Mouse (Mus musculus) stomach, postnatal 0 days (tissue): Measurements from ENCODE around the gene Ccp110. TPM values are rescaled to one million over a fixed set of nuclear protein-coding genes. Genes with fewer than 3 reads are reported as not detected.

Experiments used
- ATAC-seq: fragments of 200-750 bp; cut with Nextera tagmentation; 2 replicates; pipeline ENCODE4 v1.8.0; 2017; ENCODE audit not compliant: low FRiP score, low TSS enrichment
- DNase-seq: peaks from one replicate; pipeline ENCODE4 v3.0.0-alpha.2; 2016; ENCODE audit warnings: low spot score
- H3K27ac ChIP-seq: fragments of 300-500 bp; sonication (generic); replicated peaks from 2 replicates; pipeline ENCODE4 v1.5.1; 2014; ENCODE audit warnings: mild to moderate bottlenecking, control low read depth
- H3K27me3 ChIP-seq: fragments of 300-500 bp; sonication (generic); 2 replicates; pipeline ENCODE4 v1.6.1; 2014; ENCODE audit warnings: low read length; ENCODE audit not compliant: control insufficient read depth, insufficient read depth
- H3K36me3 ChIP-seq: fragments of 300-500 bp; sonication (generic); 2 replicates; pipeline ENCODE4 v1.6.1; 2014; ENCODE audit warnings: low read length, mixed read lengths; ENCODE audit not compliant: control insufficient read depth, insufficient read depth
- H3K4me1 ChIP-seq: fragments of 300-500 bp; sonication (generic); replicated peaks from 2 replicates; pipeline ENCODE4 v1.6.1; 2014; ENCODE audit warnings: antibody characterized with exemption; ENCODE audit not compliant: control insufficient read depth, insufficient read depth
- H3K4me2 ChIP-seq: fragments of 300-500 bp; sonication (generic); replicated peaks from 2 replicates; pipeline ENCODE4 v1.6.1; 2014; ENCODE audit warnings: low read depth, mild to moderate bottlenecking, control low read depth, moderate library complexity
- H3K4me3 ChIP-seq: fragments of 300-500 bp; sonication (generic); 2 replicates; pipeline ENCODE4 v1.5.1; 2014; ENCODE audit warnings: low read depth, low read length, control low read depth
- H3K9ac ChIP-seq: fragments of 300-500 bp; sonication (generic); 2 replicates; pipeline ENCODE4 v1.6.1; 2014; ENCODE audit warnings: mild to moderate bottlenecking, low read length, control low read depth, mixed read lengths
- H3K9me3 ChIP-seq: fragments of 300-500 bp; sonication (generic); 2 replicates; pipeline ENCODE4 v1.6.1; 2016; ENCODE audit warnings: low read length; ENCODE audit not compliant: control insufficient read depth
- CTCF ChIP-seq: IDR thresholded peaks from 2 replicates; pipeline ENCODE4 v1.5.1; 2016; ENCODE audit warnings: antibody characterized with exemption, low read depth, mild to moderate bottlenecking, moderate library complexity
- EP300 ChIP-seq: optimal IDR thresholded peaks from 2 replicates; pipeline ENCODE3; 2016; ENCODE audit warnings: antibody characterized with exemption
- whole genome bisulfite sequencing: fragments of 180-500 bp; shearing (Covaris S2); extraction: QIAGEN DNeasy Blood & Tissue Kit; methylation state at CpG from one replicate; pipeline ENCODE4 v1.1.7; 2014; 5-methylcytosine and 5-hydroxymethylcytosine counted together
- polyA plus RNA-seq: library from polyadenylated mRNA; unstranded; fragments of >200 nt; fragmentation: Nextera tagmentation; extraction: Ambion mirVana; gene quantifications from 2 replicates; pipeline ENCODE4 v1.2.1, GENCODE M21; 2015

The Ccp110 gene
- polyA plus RNA-seq, 1 experiment from 2014 or later = 2.7 TPM

DNA sequence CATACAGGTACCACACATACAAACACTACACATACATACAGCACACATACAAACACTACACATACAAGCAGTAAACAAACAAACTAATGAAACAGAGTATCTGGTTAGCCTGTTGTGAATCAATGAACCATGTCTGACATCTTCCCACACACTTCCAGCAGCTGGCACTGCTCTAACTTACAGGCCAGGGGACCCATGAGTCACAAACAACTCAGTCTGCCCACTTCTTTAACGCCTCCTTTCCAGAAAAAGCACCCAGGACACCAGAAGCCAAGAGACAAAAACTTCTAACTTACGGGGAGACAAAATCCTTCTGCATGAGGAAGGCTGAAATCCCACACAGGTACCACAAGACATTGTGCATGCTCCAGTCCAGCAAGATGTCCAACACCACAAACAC is 21.1 kb upstream of the Ccp110 start:
- Histone ChIP-seq H3K4me3 (no peak overlapping the region), H3K9me3 (no peaks in the 10 kb centered on the region), H3K27me3 (no peaks in the 10 kb centered on the region), H3K4me2 (no peak overlapping the region), H3K27ac (no peak overlapping the region), H3K36me3 (peaks cover 16% of the 10 kb centered on the region), H3K4me1 (no peaks in the 10 kb centered on the region), H3K9ac (no peak overlapping the region)
- DNase-seq (no peak), ATAC-seq (no peak)
- TF ChIP-seq CTCF (no peak), EP300 (no peak)
- WGBS = 86% methylated on average over 2 of the region's 2 CpGs

DNA sequence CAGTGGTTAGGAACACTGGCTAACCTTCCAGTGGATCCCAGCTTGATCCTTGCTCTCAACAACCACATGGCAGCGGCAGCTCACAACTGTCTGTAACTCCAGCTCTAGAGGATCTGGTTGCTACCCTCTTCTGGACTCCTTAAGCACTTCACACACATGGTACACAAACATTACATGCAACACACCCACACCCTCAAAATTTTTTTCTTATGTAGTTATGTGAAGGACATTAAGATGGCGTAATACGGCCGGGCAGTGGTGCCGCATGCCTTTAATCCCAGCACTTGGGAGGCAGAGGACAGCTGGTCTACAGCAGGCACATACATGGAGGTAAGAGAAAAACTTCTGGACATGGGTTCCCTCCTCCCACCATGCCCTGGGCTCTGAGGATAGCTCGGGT is 16.2 kb upstream of the Ccp110 start:
- Histone ChIP-seq H3K9ac (no peak overlapping the region), H3K4me2 (no peak overlapping the region), H3K27me3 (no peaks in the 10 kb centered on the region), H3K36me3 (peaks cover 3% of the 10 kb centered on the region; the same call in 1 of the 2 replicates), H3K27ac (no peak overlapping the region), H3K4me3 (no peak overlapping the region), H3K9me3 (no peaks in the 10 kb centered on the region), H3K4me1 (no peaks in the 10 kb centered on the region)
- 90% methylated on average over 6 of the region's 6 CpGs for WGBS
- ATAC-seq = no peak
- TF ChIP-seq CTCF = no peak
- no peak for TF ChIP-seq EP300
- no peak for DNase-seq

DNA sequence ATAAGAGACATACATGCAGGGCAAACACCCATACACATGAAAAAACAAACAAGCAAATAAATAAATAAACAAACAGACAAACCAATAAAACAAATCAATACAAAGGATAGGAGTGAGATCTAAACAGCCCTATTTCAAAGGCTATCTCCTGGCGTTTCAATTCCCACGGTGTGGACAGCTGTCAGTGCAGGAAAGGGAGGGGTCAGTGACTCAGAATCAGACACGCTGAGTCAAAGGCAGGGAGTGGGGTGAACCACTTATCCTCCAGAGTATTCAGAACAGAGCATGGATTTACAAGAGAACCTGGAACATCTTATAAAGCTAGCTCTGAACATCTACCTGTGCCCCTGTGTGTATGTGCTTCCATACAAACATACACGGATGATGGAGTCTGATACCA is 15.2 kb upstream of the Ccp110 start:
- H3K27ac ChIP-seq = no peak overlapping the region
- DNase-seq (no peak), ATAC-seq (peak; percentile 51; the same call in 1 of the 2 replicates)
- no peak overlapping the region for H3K4me3 ChIP-seq
- TF ChIP-seq CTCF = no peak
- no peak for TF ChIP-seq EP300
- no peak overlapping the region for H3K4me2 ChIP-seq
- 52% methylated on average over 4 of the region's 4 CpGs for WGBS
- no peaks in the 10 kb centered on the region for H3K27me3 ChIP-seq
- no peaks in the 10 kb centered on the region for H3K4me1 ChIP-seq
- H3K36me3 ChIP-seq = peaks cover 3% of the 10 kb centered on the region; the same call in 1 of the 2 replicates
- no peak overlapping the region for H3K9ac ChIP-seq
- no peaks in the 10 kb centered on the region for H3K9me3 ChIP-seq

DNA sequence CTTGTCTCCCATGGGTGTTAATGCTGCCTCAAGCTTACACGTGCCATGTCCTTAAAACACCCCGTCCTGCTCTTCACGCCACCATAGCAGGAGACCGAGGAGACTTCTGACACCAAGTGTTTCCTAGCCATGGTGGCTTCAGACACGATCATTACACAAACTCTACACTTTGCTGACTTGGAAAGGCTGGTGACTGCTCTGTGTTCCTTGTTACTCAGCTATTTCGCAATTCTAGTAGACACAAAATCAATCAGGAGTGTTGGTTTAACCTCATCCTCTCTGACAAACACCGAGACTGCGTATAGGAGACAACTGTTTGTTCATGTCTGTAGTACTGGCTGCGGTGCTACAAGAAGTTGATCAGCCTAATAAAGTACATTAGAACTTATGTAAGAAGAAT is 13.5 kb upstream of the Ccp110 start:
- ATAC-seq = peak; percentile 18; the same call in 1 of the 2 replicates
- H3K27ac ChIP-seq = no peak overlapping the region
- H3K36me3 ChIP-seq = peaks cover 3% of the 10 kb centered on the region; the same call in 1 of the 2 replicates
- no peak overlapping the region for H3K4me3 ChIP-seq
- H3K27me3 ChIP-seq = no peaks in the 10 kb centered on the region
- TF ChIP-seq CTCF (no peak), EP300 (no peak)
- no peak overlapping the region for H3K9ac ChIP-seq
- no peak overlapping the region for H3K4me2 ChIP-seq
- no peak for DNase-seq
- WGBS = 65% methylated on average over 9 of the region's 9 CpGs
- no peaks in the 10 kb centered on the region for H3K9me3 ChIP-seq
- H3K4me1 ChIP-seq = no peaks in the 10 kb centered on the region

DNA sequence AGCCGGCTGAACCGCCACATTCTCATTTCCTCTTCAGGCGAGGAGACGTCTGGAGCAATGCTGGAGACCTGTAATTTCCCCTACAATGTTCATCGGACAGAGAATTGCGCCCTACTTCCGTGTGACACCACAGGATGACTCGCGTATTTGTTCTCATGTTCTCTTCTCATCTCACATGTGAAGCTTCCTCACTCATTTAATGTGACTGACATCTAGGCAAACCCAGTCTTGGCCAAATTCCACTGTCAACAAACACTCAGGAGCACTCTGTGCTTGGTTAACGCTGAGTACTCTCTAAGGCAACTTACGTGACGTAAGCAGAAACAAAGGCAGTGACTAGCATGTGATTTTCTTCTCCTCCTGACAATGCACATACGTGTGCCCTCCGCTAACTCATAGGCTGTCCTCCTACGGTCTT is 9.2 kb upstream of the Ccp110 start:
- 69% methylated on average over 15 of the region's 15 CpGs for WGBS
- Histone ChIP-seq H3K4me2 (no peak overlapping the region), H3K27ac (peak overlapping the region; percentile 61; the same call in 1 of the 2 replicates), H3K9me3 (no peaks in the 10 kb centered on the region), H3K27me3 (no peaks in the 10 kb centered on the region), H3K9ac (no peak overlapping the region), H3K36me3 (no peaks in the 10 kb centered on the region), H3K4me3 (no peak overlapping the region), H3K4me1 (no peaks in the 10 kb centered on the region; the same call in none of the 2 replicates)
- ATAC-seq (peak; percentile 49), DNase-seq (peak; percentile 48)
- no peak for TF ChIP-seq EP300
- no peak for TF ChIP-seq CTCF

DNA sequence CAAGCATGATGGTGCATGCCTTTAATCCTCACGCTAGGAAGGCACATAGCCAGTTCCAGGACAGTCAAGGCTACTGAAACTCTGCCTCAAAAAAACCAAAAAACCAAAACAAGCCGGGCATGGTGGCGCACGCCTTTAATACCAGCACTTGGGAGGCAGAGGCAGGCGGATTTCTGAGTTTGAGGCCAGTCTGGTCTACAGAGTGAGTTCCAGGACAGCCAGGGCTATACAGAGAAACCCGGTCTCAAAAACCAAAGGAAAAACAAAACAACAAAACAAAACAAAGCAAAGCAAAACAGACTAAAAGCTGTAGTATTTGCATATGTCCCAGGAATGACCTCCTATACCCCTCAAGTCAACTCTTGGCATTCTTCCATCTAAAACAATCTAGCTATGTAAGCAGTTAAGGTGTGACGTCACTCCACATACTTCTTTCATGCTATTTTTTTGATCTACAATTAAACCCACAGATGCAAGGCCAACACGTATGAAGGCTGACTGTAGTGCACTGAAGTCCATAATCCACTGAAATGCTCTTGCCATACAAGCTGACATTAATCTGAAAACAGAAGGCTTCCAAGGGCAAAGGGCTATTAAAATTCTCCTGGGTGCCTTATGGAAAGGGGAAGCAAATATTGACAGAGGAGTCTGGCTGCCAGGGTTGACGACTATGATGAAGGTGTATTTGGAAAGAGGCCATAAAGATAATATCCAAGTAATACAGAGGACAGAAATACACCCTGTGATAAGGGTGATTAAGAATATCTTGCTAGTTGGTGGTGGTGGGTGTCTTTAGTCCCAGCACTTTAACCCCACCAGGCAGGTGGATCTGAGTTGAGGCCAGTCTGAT is 8.1 kb upstream of the Ccp110 start:
- Histone ChIP-seq H3K4me3 (peak overlapping the region; percentile 75), H3K4me2 (peak overlapping the region; percentile 80), H3K4me1 (no peaks in the 10 kb centered on the region; the same call in none of the 2 replicates), H3K27me3 (no peaks in the 10 kb centered on the region), H3K9ac (peak overlapping the region; percentile 87; the same call in 1 of the 2 replicates), H3K36me3 (no peaks in the 10 kb centered on the region), H3K27ac (peak overlapping the region; percentile 94), H3K9me3 (no peaks in the 10 kb centered on the region)
- peak; percentile 47 for DNase-seq
- WGBS = 61% methylated on average over 9 of the region's 9 CpGs
- peak; percentile 34 for ATAC-seq
- TF ChIP-seq CTCF (no peak), EP300 (no peak)
